Mouse (Mus musculus): ENCODE measurements around the gene Mlxipl. TPM values are rescaled to one million over a fixed set of nuclear protein-coding genes. Genes with fewer than 3 reads are reported as not detected.

The Mlxipl gene
- polyA plus RNA-seq, 1 experiment from 2014 or later = 1.4 TPM

GRCm38 (mm10) chr5:135149053-135149819 lies 59.5 kb downstream of the Mlxipl start, which contains the start of gene Tbl2:
TSS of gene Tbl2 (plus strand) at chr5:135149657.
- Histone ChIP-seq H3K36me3 (peaks cover 12% of the 10 kb centered on the region; the same call in 1 of the 2 replicates), H3K27me3 (no peaks in the 10 kb centered on the region), H3K4me3 (peak within 1 kb of the TSS; percentile 82), H3K4me1 (replicated peaks) (peaks cover 20% of the 10 kb centered on the region), H3K9me3 (replicated peaks) (no peaks in the 10 kb centered on the region), H3K9ac (peak within 1 kb of the TSS; percentile 85), H3K4me2 (peak within 1 kb of the TSS; percentile 82), H3K27ac (peak within 1 kb of the TSS; percentile 96)
- ATAC-seq (replicated peaks; ENCODE audit: insufficient number of reproducible peaks, insufficient read depth, low FRiP score, low read depth) = peak; percentile 98
- under 1% methylated on average over 63 of the region's 63 CpGs for whole genome bisulfite sequencing

- Histone ChIP-seq H3K4me1 (replicated peaks) (peaks cover 20% of the 10 kb centered on the region), H3K9ac (peak overlapping the region; percentile 85), H3K4me3 (peak overlapping the region; percentile 82), H3K9me3 (replicated peaks) (no peaks in the 10 kb centered on the region), H3K27ac (peak overlapping the region; percentile 96), H3K4me2 (peak overlapping the region; percentile 82), H3K27me3 (no peaks in the 10 kb centered on the region), H3K36me3 (peaks cover 17% of the 10 kb centered on the region; the same call in 1 of the 2 replicates)
- no peak for ATAC-seq (replicated peaks; ENCODE audit: insufficient number of reproducible peaks, insufficient read depth, low FRiP score, low read depth)
- WGBS = 0% methylated on average over 23 of the region's 23 CpGs
Observed at GRCm38 (mm10) chr5:135149820-135150178, 60.1 kb downstream of the Mlxipl start.

GRCm38 (mm10) chr5:135156496-135156895 lies 66.8 kb downstream of the Mlxipl start:
- H3K27me3 ChIP-seq = no peaks in the 10 kb centered on the region
- H3K9ac ChIP-seq = no peak overlapping the region
- H3K36me3 ChIP-seq = peaks cover 82% of the 10 kb centered on the region
- ATAC-seq (replicated peaks; ENCODE audit: insufficient number of reproducible peaks, insufficient read depth, low FRiP score, low read depth) = no peak
- no peak overlapping the region for H3K4me2 ChIP-seq
- no peak overlapping the region for H3K27ac ChIP-seq
- 92% methylated on average over 4 of the region's 4 CpGs for WGBS
- no peaks in the 10 kb centered on the region for H3K9me3 ChIP-seq (replicated peaks)
- no peaks in the 10 kb centered on the region; the same call in 1 of the 2 replicates for H3K4me1 ChIP-seq (replicated peaks)
- no peak overlapping the region for H3K4me3 ChIP-seq

GRCm38 (mm10) chr5:135161221-135161620 lies 71.5 kb downstream of the Mlxipl start:
- Histone ChIP-seq H3K4me3 (no peak overlapping the region), H3K27me3 (no peaks in the 10 kb centered on the region), H3K9ac (no peak overlapping the region), H3K4me1 (replicated peaks) (no peaks in the 10 kb centered on the region), H3K9me3 (replicated peaks) (no peaks in the 10 kb centered on the region), H3K36me3 (peaks cover 67% of the 10 kb centered on the region), H3K4me2 (no peak overlapping the region), H3K27ac (no peak overlapping the region)
- no peak for ATAC-seq (replicated peaks; ENCODE audit: insufficient number of reproducible peaks, insufficient read depth, low FRiP score, low read depth)
- 91% methylated on average over 4 of the region's 4 CpGs for WGBS

- H3K4me2 ChIP-seq = no peak overlapping the region
- 76% methylated on average over 7 of the region's 7 CpGs for WGBS
- peaks cover 62% of the 10 kb centered on the region for H3K36me3 ChIP-seq
- no peaks in the 10 kb centered on the region for H3K4me1 ChIP-seq (replicated peaks)
- H3K4me3 ChIP-seq = no peak overlapping the region
- H3K27me3 ChIP-seq = no peaks in the 10 kb centered on the region
- no peaks in the 10 kb centered on the region for H3K9me3 ChIP-seq (replicated peaks)
- no peak overlapping the region for H3K27ac ChIP-seq
- no peak overlapping the region for H3K9ac ChIP-seq
- ATAC-seq (replicated peaks; ENCODE audit: insufficient number of reproducible peaks, insufficient read depth, low FRiP score, low read depth) = no peak
Observed at GRCm38 (mm10) chr5:135161650-135162049, 72.0 kb downstream of the Mlxipl start.

GRCm38 (mm10) chr5:135162361-135162760 lies 72.7 kb downstream of the Mlxipl start:
- H3K27ac ChIP-seq = no peak overlapping the region
- WGBS = 89% methylated on average over 8 of the region's 8 CpGs
- H3K4me3 ChIP-seq = no peak overlapping the region
- no peaks in the 10 kb centered on the region for H3K4me1 ChIP-seq (replicated peaks)
- H3K9me3 ChIP-seq (replicated peaks) = no peaks in the 10 kb centered on the region
- H3K27me3 ChIP-seq = no peaks in the 10 kb centered on the region
- H3K36me3 ChIP-seq = peaks cover 55% of the 10 kb centered on the region
- no peak overlapping the region for H3K4me2 ChIP-seq
- H3K9ac ChIP-seq = no peak overlapping the region
- ATAC-seq (replicated peaks; ENCODE audit: insufficient number of reproducible peaks, insufficient read depth, low FRiP score, low read depth) = no peak

GRCm38 (mm10) chr5:135162821-135163220 lies 73.1 kb downstream of the Mlxipl start:
- no peak overlapping the region for H3K9ac ChIP-seq
- H3K4me1 ChIP-seq (replicated peaks) = peaks cover under 1% of the 10 kb centered on the region; the same call in 1 of the 2 replicates
- H3K9me3 ChIP-seq (replicated peaks) = no peaks in the 10 kb centered on the region
- H3K4me2 ChIP-seq = no peak overlapping the region
- no peak overlapping the region for H3K27ac ChIP-seq
- 90% methylated on average over 6 of the region's 6 CpGs for WGBS
- H3K4me3 ChIP-seq = no peak overlapping the region
- no peaks in the 10 kb centered on the region for H3K27me3 ChIP-seq
- no peak for ATAC-seq (replicated peaks; ENCODE audit: insufficient number of reproducible peaks, insufficient read depth, low FRiP score, low read depth)
- H3K36me3 ChIP-seq = peaks cover 52% of the 10 kb centered on the region

GRCm38 (mm10) chr5:135166909-135167308 lies 77.2 kb downstream of the Mlxipl start:
- peaks cover 14% of the 10 kb centered on the region; the same call in 1 of the 2 replicates for H3K4me1 ChIP-seq (replicated peaks)
- WGBS = 76% methylated on average over 4 of the region's 4 CpGs
- no peak overlapping the region for H3K9ac ChIP-seq
- H3K36me3 ChIP-seq = peaks cover 21% of the 10 kb centered on the region
- no peak overlapping the region for H3K4me3 ChIP-seq
- no peaks in the 10 kb centered on the region for H3K9me3 ChIP-seq (replicated peaks)
- ATAC-seq (replicated peaks; ENCODE audit: insufficient number of reproducible peaks, insufficient read depth, low FRiP score, low read depth) = no peak
- H3K4me2 ChIP-seq = no peak overlapping the region
- no peaks in the 10 kb centered on the region for H3K27me3 ChIP-seq
- H3K27ac ChIP-seq = no peak overlapping the region

GRCm38 (mm10) chr5:135167469-135167868 lies 77.8 kb downstream of the Mlxipl start:
- no peaks in the 10 kb centered on the region for H3K27me3 ChIP-seq
- peaks cover 22% of the 10 kb centered on the region for H3K36me3 ChIP-seq
- no peak for ATAC-seq (replicated peaks; ENCODE audit: insufficient number of reproducible peaks, insufficient read depth, low FRiP score, low read depth)
- no peak overlapping the region; the same call in 1 of the 2 replicates for H3K27ac ChIP-seq
- no peak overlapping the region for H3K4me3 ChIP-seq
- 91% methylated on average over 4 of the region's 4 CpGs for WGBS
- no peak overlapping the region for H3K9ac ChIP-seq
- peaks cover 14% of the 10 kb centered on the region; the same call in 1 of the 2 replicates for H3K4me1 ChIP-seq (replicated peaks)
- no peak overlapping the region for H3K4me2 ChIP-seq
- H3K9me3 ChIP-seq (replicated peaks) = no peaks in the 10 kb centered on the region

GRCm38 (mm10) chr5:135168063-135169062 lies 78.7 kb downstream of the Mlxipl start, which contains the start of gene Bcl7b:
TSS of gene Bcl7b (plus strand) at chr5:135168283.
- Histone ChIP-seq H3K4me3 (peak within 1 kb of the TSS; percentile 81), H3K9me3 (replicated peaks) (no peaks in the 10 kb centered on the region), H3K9ac (peak within 1 kb of the TSS; percentile 90), H3K36me3 (peaks cover 23% of the 10 kb centered on the region), H3K27ac (peak within 1 kb of the TSS; percentile 99), H3K4me2 (peak within 1 kb of the TSS; percentile 81), H3K4me1 (replicated peaks) (peaks cover 14% of the 10 kb centered on the region; the same call in 1 of the 2 replicates), H3K27me3 (no peaks in the 10 kb centered on the region)
- WGBS = 2% methylated on average over 95 of the region's 95 CpGs
- ATAC-seq (replicated peaks; ENCODE audit: insufficient number of reproducible peaks, insufficient read depth, low FRiP score, low read depth) = peak; percentile 99

GRCm38 (mm10) chr5:135169479-135169878 lies 79.8 kb downstream of the Mlxipl start:
- Histone ChIP-seq H3K27ac (no peak overlapping the region), H3K9ac (peak overlapping the region; percentile 60), H3K27me3 (no peaks in the 10 kb centered on the region), H3K4me2 (peak overlapping the region; percentile 81), H3K36me3 (peaks cover 30% of the 10 kb centered on the region), H3K4me3 (peak overlapping the region; percentile 81), H3K4me1 (replicated peaks) (peaks cover 14% of the 10 kb centered on the region; the same call in 1 of the 2 replicates), H3K9me3 (replicated peaks) (no peaks in the 10 kb centered on the region)
- WGBS = 84% methylated on average over 5 of the region's 5 CpGs
- ATAC-seq (replicated peaks; ENCODE audit: insufficient number of reproducible peaks, insufficient read depth, low FRiP score, low read depth) = no peak

Measured in heart, embryonic 15.5 days (tissue).